Comparison of ENCODE assay signal across 7 mouse cellular contexts in the genomic region with DNA sequence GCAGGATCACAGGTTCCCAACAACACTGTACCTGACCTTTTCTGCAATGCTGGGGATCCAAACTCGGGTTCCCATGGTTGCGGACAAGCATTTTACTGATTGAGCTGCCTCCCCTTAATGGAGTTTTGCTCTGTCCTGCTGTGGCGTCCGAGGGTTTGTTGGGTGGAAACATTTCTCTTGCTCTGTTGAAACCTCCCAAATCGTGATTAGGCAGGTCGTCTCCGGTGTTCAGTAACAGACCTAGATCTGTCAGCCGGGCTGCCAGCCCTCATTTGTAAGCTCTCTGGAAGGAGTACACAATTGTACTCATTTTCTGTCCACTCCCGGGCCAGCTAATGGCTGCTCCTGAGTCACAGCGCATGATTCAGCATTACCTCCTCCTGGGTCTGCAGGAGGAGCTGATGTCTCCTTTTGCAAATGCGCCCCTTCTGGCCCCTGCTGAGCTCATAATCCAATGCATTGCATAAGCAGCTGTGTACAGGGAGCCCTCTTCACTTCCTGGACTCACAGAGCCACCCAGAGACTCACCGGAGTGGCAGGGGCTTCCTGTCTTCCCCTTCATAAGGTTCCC. TPM values are rescaled to one million over a fixed set of nuclear protein-coding genes. Genes with fewer than 3 reads are reported as not detected.
DNase-seq lines count a peak whose midpoint lies in the region; TF ChIP-seq lines count a peak whose summit lies in the region.

No protein-coding gene starts in this region.

- peak overlapping the region; percentile 62 for H3K27ac ChIP-seq in limb, embryonic 10.5 days

- H3K27me3 ChIP-seq in limb, embryonic 10.5 days (ENCODE audit: low read depth, poor library complexity, severe bottlenecking) = no peaks in the 10 kb centered on the region
- no peaks in the 10 kb centered on the region for H3K27me3 ChIP-seq in myocyte (ENCODE audit: control insufficient read depth, insufficient read depth, insufficient read length)

- peak; percentile 8 for DNase-seq in 416B (ENCODE audit: low read depth)
- peak; percentile 67 for DNase-seq in ES-CJ7 (ENCODE audit: low read depth, low spot score)
- DNase-seq in cerebellum, adult 9-10 months = peak; percentile 46
- DNase-seq in heart, postnatal 14 days = peak; percentile 11 to 30
- no peak for DNase-seq in limb, embryonic 10.5 days (ENCODE audit: low spot score)
- peak; percentile 46 for DNase-seq in thymus, postnatal 25 days

- 62% methylated on average over 12 of the region's 12 CpGs for WGBS in limb, embryonic 10.5 days

- H3K4me2 ChIP-seq in myocyte (ENCODE audit: low read depth) = peak overlapping the region; percentile 71

- H3K9me3 ChIP-seq in limb, embryonic 10.5 days (replicated peaks) = no peaks in the 10 kb centered on the region

- peak; percentile 33 for TF ChIP-seq POLR2A in myocyte (IDR thresholded peaks at IDR 0.05; ENCODE audit: insufficient read length, low read depth)

- peaks cover 58% of the 10 kb centered on the region for H3K4me1 ChIP-seq in limb, embryonic 10.5 days

- H3ac ChIP-seq in myocyte (ENCODE audit: control insufficient read depth, insufficient read length) = peak overlapping the region; percentile 6

- intact Hi-C loops in heart, postnatal 14 days (cut with DNase I) = loop anchor here (5.0 kb wide), 1 partner anchor 38 kb away; no protein-coding TSS in a partner anchor

- no peak overlapping the region for H3K4me3 ChIP-seq in limb, embryonic 10.5 days
- H3K4me3 ChIP-seq in myocyte = no peak overlapping the region

- no peaks in the 10 kb centered on the region for H3K36me3 ChIP-seq in limb, embryonic 10.5 days
- no peaks in the 10 kb centered on the region for H3K36me3 ChIP-seq in myocyte (ENCODE audit: control insufficient read depth, insufficient read depth)

- H3K79me2 ChIP-seq in myocyte (ENCODE audit: control insufficient read depth, insufficient read depth) = no peaks in the 10 kb centered on the region

TF ChIP-seq in myocyte, 11 proteins besides CTCF, POLR2A, EP300 and RAD21:
- peak in 1 of 3 experiments; percentile 5 for TF ChIP-seq MYOG (IDR thresholded peaks at IDR 0.05; ENCODE audit: control insufficient read depth in 1 of 3, insufficient read depth in 1 of 3, insufficient read length in 2 of 3, low read depth in 2 of 3)
- TF ChIP-seq CEBPB (IDR thresholded peaks at IDR 0.05; ENCODE audit: insufficient read depth, poor library complexity, severe bottlenecking) = peak; percentile 85
- TF ChIP-seq TCF12 (IDR thresholded peaks at IDR 0.05; ENCODE audit: insufficient read depth, poor library complexity, severe bottlenecking) = no peak

RNA-seq across cellular contexts. Expression of a gene that starts 49.8 kb away (rescaled TPM):
- 10 to 100 TPM; 46.6 to 48.3 TPM for total RNA-seq in heart, postnatal 14 days (2021)
- 11.0 and 13.9 TPM in 2 replicates for polyA plus RNA-seq in limb, embryonic 10.5 days (2016; fragmentation: Nextera tagmentation; extraction: Ambion mirVana)
- 16.2 TPM for polyA plus RNA-seq in myocyte (2012; fragmentation: generic; extraction: Trizol)

RNA-seq across cellular contexts. Expression of a gene that starts 50.2 kb away (rescaled TPM):
- 1 to 10 TPM; 3.8 to 4.3 TPM for total RNA-seq in heart, postnatal 14 days (2021)
- 5.6 and 7.8 TPM in 2 replicates for polyA plus RNA-seq in limb, embryonic 10.5 days (2016; fragmentation: Nextera tagmentation; extraction: Ambion mirVana)
- not detected for polyA plus RNA-seq in myocyte (2012; fragmentation: generic; extraction: Trizol)
